Mouse (Mus musculus): ENCODE results near the gene F12. TPM values are rescaled to one million over a fixed set of nuclear protein-coding genes. Genes with fewer than 3 reads are reported as not detected.

The F12 gene
- 1.7 and 3.7 TPM in 2 replicates for total RNA-seq (2023)

DNA sequence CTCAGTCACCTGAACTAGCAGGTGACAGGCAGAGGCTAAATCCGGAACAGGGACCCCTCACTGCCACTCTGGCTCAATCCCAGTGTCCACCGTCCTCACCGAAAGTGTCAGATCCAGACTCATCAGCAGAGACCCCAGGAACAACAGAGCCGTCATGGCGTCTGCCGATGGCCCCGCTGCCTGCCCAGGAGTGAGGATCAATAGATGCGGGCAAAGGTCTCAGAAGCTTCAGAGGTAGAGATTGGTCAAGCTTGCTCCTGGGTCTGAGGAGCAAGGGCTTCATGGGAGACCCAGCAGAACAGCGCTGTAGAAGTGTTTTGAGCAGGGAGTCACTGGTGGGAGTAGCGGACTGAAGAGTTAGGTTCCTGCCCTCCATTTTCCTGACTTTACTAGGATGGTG lies at the start of gene F12:
Gene F12 (minus strand): TSS at position 181 of the 400 bp plus-strand sequence.

DNA sequence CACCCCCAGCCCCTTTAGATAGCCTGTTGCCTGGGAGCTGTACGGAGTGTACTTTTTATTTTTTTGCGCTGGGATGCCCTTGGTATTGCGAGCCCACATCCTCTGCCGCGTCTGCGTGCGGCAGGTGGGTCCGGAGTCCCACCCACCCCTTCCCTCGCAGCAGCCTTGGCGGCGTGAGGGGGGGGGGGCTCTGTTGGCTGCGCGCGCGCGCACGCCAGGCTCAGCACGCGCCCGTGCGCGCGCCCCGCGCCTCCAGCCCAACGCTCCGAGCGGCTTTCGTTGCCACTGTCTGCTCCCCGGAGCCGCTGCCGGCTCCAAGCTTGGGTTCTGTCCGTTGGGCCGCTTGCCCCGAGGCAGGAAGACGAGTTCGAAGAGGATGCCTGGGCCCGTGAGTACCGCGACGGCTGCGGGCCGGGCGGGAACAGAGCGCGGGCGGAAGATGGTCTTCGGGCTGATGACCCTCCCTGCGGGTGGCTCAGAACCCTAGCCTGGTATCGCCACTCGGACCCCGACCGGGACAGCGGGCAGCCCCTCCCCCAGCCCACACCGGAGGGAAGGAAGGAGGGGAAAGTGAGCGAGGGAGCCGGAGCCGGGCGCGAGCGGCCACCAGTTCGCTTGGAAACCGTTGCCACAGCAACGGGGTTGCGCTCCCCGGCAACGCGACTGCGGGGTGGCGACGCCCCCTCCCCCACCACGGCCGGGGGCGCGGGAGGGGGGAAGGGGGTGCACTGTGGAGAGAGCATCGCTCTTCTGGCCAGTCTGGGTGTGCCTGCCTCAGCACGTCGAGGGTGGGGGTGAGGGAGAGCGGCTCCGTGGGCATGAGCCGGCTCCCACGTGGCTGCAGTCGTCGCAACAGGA lies 37.7 kb upstream of the F12 start, which contains the start of gene Prr7:
Gene Prr7 (plus strand): TSS at position 241 of the 858 bp plus-strand sequence.

DNA sequence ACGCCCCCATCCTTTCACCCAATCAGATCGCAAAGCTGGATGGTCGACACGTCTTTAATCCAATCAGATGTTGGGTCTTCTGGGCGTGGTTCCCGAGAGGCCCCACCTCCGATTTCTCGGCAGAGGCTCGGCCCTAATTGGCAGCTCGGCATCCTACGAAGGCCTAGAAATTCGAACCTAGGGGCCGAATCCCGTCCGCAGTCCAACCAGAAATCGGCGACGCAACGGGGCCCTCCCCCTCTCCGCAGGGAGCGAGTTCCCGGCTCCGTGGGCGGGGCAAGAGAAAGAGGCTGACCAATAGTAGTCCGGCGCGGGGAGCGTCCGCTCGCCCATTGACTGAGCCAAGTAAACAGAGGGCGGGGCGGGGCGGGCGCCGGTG lies 18.3 kb upstream of the F12 start, which contains the start of gene Grk6:
Gene Grk6 (plus strand): TSS at position 136 of the 379 bp plus-strand sequence.

DNA sequence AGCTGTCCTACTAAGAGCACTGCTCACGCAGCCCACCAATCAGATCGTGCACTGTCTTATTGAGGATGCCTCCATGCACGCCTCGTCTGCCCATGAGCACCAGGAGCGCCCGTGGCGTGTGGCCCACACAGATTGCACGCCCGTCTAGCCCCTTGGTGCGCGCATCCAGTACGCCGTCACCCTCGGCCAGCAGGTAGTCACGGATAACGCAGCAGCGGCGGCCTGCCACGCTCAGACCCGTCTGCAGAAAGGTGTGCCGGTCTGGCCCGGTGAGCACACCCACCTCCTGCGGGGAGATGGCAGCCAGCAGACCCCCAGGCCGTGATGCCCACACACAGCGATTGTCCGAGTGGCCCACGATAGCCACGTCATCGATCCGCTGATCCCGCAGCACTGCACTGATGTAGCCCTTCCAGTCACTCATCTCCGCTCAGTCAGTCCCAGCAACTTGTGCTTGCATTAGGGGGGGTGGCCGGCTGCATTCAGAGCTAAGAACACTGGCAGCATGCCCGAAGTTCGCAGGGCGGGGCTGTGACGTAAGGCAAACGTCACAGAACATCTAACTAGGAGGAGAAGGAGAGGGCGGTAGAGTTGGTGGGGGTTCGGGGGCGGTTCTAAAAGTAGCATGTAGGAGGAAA lies 11.7 kb downstream of the F12 start, which contains the start of gene Pfn3:
Gene Pfn3 (minus strand): TSS at position 490 of the 638 bp plus-strand sequence.

DNA sequence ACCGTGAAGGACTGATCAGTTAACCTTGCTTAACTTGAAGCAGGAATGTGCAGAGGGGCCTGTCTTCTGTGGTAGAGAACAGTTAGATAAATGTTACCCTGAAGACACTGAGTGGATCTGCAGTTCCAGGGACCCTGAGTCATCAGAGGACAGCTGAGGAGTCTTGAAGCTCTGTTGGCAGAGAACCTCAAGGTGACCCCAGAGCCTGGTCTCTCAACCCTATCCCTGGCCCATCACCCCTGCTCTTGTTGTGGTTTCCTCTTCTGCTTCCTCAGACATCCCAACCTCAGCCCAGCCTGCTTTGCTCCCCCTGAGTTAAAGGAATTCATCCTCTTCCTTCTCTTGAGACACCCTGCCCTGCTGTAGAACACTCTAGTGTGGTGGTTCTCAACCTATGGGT lies 28.5 kb downstream of the F12 start, which contains the start of gene Slc34a1:
Gene Slc34a1 (plus strand): TSS at position 100 of the 400 bp plus-strand sequence.

DNA sequence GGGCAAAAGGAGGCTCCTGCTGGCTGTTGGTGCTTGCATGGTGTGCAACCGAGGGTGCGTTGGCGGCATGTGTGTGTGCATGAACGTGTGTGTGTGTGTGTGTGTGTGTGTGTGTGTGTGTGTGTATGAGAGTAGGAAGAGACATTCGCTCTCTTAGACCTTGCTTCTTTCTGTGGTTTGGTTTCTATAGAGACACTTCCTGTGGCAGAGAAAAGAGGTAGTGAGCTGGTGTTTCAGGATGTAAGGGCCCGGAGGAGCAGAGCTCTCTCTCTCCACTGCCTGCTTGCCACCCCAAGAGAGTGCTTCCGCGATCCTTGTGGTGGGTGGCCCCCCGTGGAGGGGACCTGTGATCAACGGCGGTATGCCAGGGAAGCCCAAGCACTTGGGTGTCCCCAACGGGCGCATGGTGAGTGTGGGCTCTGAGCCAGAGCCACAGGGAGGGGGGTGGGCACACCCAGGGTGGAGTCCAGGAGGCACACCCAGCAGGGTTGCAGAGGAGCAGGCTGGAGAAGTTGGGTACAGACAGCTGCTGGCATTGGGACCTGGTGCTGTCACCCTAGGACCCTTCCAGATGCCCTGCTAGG lies 57.0 kb downstream of the F12 start, which contains the start of gene Rgs14:
Gene Rgs14 (plus strand): TSS at position 202 of the 584 bp plus-strand sequence.

Other genes with a start within 250 kb of the F12 start
- 94.4 and 131 TPM in 2 replicates for gene Nsd1, start 217.0 kb downstream of the F12 start, total RNA-seq (2023)
- gene Prelid1, start 106.3 kb downstream of the F12 start, total RNA-seq (2023), result 189 and 199 TPM in 2 replicates
- 81.3 and 101 TPM in 2 replicates for gene Rab24, start 104.8 kb downstream of the F12 start, total RNA-seq (2023)
- 11.1 and 11.5 TPM in 2 replicates for gene Mxd3, start 97.0 kb downstream of the F12 start, total RNA-seq (2023)
- gene Lman2, start 64.0 kb downstream of the F12 start, total RNA-seq (2023), result 96.7 and 116 TPM in 2 replicates
- gene Rgs14, start 57.1 kb downstream of the F12 start, total RNA-seq (2023), result 108 and 134 TPM in 2 replicates
- 0.23 and 0.25 TPM in 2 replicates for gene Slc34a1, start 28.6 kb downstream of the F12 start, total RNA-seq (2023)
- not detected in 2 replicates for gene Pfn3, start 11.6 kb downstream of the F12 start, total RNA-seq (2023)
- gene Grk6, start 18.3 kb upstream of the F12 start, total RNA-seq (2023), result 194 and 225 TPM in 2 replicates
- 10.5 and 13.7 TPM in 2 replicates for gene Prr7, start 37.5 kb upstream of the F12 start, total RNA-seq (2023)
- gene Dbn1, start 61.3 kb upstream of the F12 start, total RNA-seq (2023), result 0.43 and 0.66 TPM in 2 replicates
- 146 and 160 TPM in 2 replicates for gene Pdlim7, start 86.9 kb upstream of the F12 start, total RNA-seq (2023)
- 348 and 397 TPM in 2 replicates for gene Dok3, start 102.5 kb upstream of the F12 start, total RNA-seq (2023)
- gene Ddx41, start 109.9 kb upstream of the F12 start, total RNA-seq (2023), result 32.7 and 44.4 TPM in 2 replicates
- 81.4 and 127 TPM in 2 replicates for gene Fam193b, start 144.3 kb upstream of the F12 start, total RNA-seq (2023)
- 58.1 and 75.4 TPM in 2 replicates for gene Tmed9, start 146.9 kb upstream of the F12 start, total RNA-seq (2023)
- gene B4galt7, start 173.1 kb upstream of the F12 start, total RNA-seq (2023), result 12.2 and 16.8 TPM in 2 replicates
- 9.2 and 9.3 TPM in 2 replicates for gene Caml, start 196.2 kb upstream of the F12 start, total RNA-seq (2023)
- gene Ddx46, start 208.2 kb upstream of the F12 start, total RNA-seq (2023), result 31.7 and 44.7 TPM in 2 replicates